Mouse (Mus musculus): ENCODE measurements around the gene Alg12. TPM values are rescaled to one million over a fixed set of nuclear protein-coding genes. Genes with fewer than 3 reads are reported as not detected.

Gene Alg12
- polyA plus RNA-seq, 1 experiment from 2014 or later = 8.8 TPM

- Histone ChIP-seq H3K27me3 (replicated peaks; ENCODE audit: control insufficient read depth, insufficient read depth, low read length) (no peaks in the 10 kb centered on the region), H3K36me3 (ENCODE audit: control insufficient read depth, insufficient read depth, low read length) (peaks cover 32% of the 10 kb centered on the region), H3K9ac (ENCODE audit: low read length) (no peak overlapping the region; the same call in 1 of the 2 replicates), H3K4me1 (ENCODE audit: control insufficient read depth, insufficient read depth, low read length) (no peaks in the 10 kb centered on the region), H3K9me3 (replicated peaks; ENCODE audit: control insufficient read depth, low read length) (no peaks in the 10 kb centered on the region), H3K27ac (ENCODE audit: low read depth, low read length) (no peak overlapping the region), H3K4me2 (ENCODE audit: low read length) (no peak overlapping the region), H3K4me3 (ENCODE audit: low read depth, low read length) (no peak overlapping the region)
- peak; percentile 91 for DNase-seq (ENCODE audit: low spot score)
- peak; percentile 96 for ATAC-seq
- WGBS = 53% methylated on average over 17 of the region's 17 CpGs
Observed at GRCm38 (mm10) chr15:88828800-88829705, 9.9 kb upstream of the Alg12 start.

GRCm38 (mm10) chr15:88827991-88828799 is 9.1 kb upstream of the Alg12 start:
- Histone ChIP-seq H3K27ac (ENCODE audit: low read depth, low read length) (no peak overlapping the region), H3K4me1 (ENCODE audit: control insufficient read depth, insufficient read depth, low read length) (no peaks in the 10 kb centered on the region), H3K4me3 (ENCODE audit: low read depth, low read length) (no peak overlapping the region), H3K27me3 (replicated peaks; ENCODE audit: control insufficient read depth, insufficient read depth, low read length) (no peaks in the 10 kb centered on the region), H3K9ac (ENCODE audit: low read length) (no peak overlapping the region), H3K4me2 (ENCODE audit: low read length) (no peak overlapping the region), H3K36me3 (ENCODE audit: control insufficient read depth, insufficient read depth, low read length) (peaks cover 41% of the 10 kb centered on the region), H3K9me3 (replicated peaks; ENCODE audit: control insufficient read depth, low read length) (no peaks in the 10 kb centered on the region)
- 26% methylated on average over 9 of the region's 9 CpGs for WGBS
- ATAC-seq (peak; percentile 60), DNase-seq (ENCODE audit: low spot score) (no peak)

- Histone ChIP-seq H3K9me3 (replicated peaks; ENCODE audit: control insufficient read depth, low read length) (no peaks in the 10 kb centered on the region), H3K9ac (ENCODE audit: low read length) (no peak overlapping the region), H3K4me2 (ENCODE audit: low read length) (no peak overlapping the region), H3K4me3 (ENCODE audit: low read depth, low read length) (no peak overlapping the region), H3K36me3 (ENCODE audit: control insufficient read depth, insufficient read depth, low read length) (peaks cover 48% of the 10 kb centered on the region), H3K27ac (ENCODE audit: low read depth, low read length) (no peak overlapping the region), H3K4me1 (ENCODE audit: control insufficient read depth, insufficient read depth, low read length) (no peaks in the 10 kb centered on the region), H3K27me3 (replicated peaks; ENCODE audit: control insufficient read depth, insufficient read depth, low read length) (no peaks in the 10 kb centered on the region)
- WGBS = 88% methylated on average over 6 of the region's 6 CpGs
- ATAC-seq = no peak
- no peak for DNase-seq (ENCODE audit: low spot score)
Observed at GRCm38 (mm10) chr15:88827466-88827865, 8.3 kb upstream of the Alg12 start.

DNA sequence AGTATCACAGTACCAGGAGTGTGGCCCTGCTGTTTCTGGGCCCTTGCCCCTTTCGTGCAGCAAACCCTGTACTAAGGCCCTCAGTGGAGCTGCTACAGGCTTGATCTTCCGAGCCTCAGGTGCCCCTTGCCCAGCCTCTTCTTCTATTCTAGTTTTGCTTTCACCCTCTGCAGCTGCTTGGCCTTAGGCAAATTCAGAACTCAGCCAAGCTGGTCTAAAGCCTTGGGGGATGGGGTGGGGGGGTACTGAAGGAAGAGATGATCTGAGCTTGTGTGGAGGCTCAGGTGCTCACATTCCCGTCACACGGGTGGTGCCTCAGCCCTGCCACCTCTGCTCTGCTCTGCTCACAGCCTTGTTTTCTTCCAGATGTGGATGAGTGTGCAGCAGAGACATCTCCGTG is 4.3 kb upstream of the Alg12 start:
- Histone ChIP-seq H3K4me2 (ENCODE audit: low read length) (no peak overlapping the region), H3K27me3 (replicated peaks; ENCODE audit: control insufficient read depth, insufficient read depth, low read length) (no peaks in the 10 kb centered on the region), H3K36me3 (ENCODE audit: control insufficient read depth, insufficient read depth, low read length) (peaks cover 56% of the 10 kb centered on the region), H3K27ac (ENCODE audit: low read depth, low read length) (no peak overlapping the region), H3K4me1 (ENCODE audit: control insufficient read depth, insufficient read depth, low read length) (peaks cover 11% of the 10 kb centered on the region), H3K9ac (ENCODE audit: low read length) (no peak overlapping the region), H3K9me3 (replicated peaks; ENCODE audit: control insufficient read depth, low read length) (no peaks in the 10 kb centered on the region), H3K4me3 (ENCODE audit: low read depth, low read length) (no peak overlapping the region)
- WGBS = 91% methylated on average over 5 of the region's 5 CpGs
- DNase-seq (ENCODE audit: low spot score) = no peak
- no peak for ATAC-seq

DNA sequence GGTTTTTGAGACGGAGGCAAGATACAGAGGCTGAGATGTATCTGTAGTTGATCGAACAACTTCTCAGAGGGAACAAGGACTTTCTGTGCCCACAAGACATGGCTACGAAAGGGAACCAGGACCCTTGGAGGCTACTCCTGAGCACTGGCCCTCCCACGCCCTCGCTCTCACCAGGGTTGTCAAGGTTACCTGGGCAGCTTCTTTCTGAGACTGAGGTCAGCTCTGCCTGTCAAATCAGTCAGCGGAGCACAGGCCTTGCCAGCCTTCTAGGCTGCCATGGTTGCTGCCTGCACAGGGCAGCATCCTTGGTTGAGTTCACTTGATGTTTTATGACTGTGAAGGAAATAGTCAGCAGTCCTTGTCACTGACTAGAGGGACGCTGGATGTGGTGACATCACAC is 3.4 kb upstream of the Alg12 start:
- WGBS = 93% methylated on average over 7 of the region's 7 CpGs
- H3K36me3 ChIP-seq (ENCODE audit: control insufficient read depth, insufficient read depth, low read length) = peaks cover 56% of the 10 kb centered on the region

DNA sequence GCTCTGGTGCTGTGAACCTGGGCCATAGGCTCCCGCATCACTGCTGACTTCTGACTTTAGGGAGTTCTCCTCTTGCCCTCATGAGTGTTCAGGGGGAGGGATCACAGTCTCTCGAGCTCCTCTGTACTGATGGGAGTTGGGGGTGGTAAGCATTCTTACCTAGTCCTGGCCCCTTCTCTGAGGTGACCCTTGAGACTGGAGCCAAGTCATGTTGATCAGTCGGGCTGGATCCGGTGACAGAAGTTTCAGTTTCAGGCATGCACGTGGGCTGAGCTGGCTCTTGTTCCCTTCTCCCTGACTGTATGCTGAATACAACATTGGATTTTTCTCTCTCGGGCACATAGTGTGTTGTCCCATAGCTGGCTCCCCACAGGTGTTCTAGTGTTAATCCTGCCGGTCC is 2.3 kb upstream of the Alg12 start:
- Histone ChIP-seq H3K9ac (ENCODE audit: low read length) (no peak overlapping the region), H3K9me3 (replicated peaks; ENCODE audit: control insufficient read depth, low read length) (no peaks in the 10 kb centered on the region), H3K27me3 (replicated peaks; ENCODE audit: control insufficient read depth, insufficient read depth, low read length) (no peaks in the 10 kb centered on the region), H3K36me3 (ENCODE audit: control insufficient read depth, insufficient read depth, low read length) (peaks cover 48% of the 10 kb centered on the region), H3K4me3 (ENCODE audit: low read depth, low read length) (no peak overlapping the region), H3K27ac (ENCODE audit: low read depth, low read length) (no peak overlapping the region), H3K4me1 (ENCODE audit: control insufficient read depth, insufficient read depth, low read length) (peaks cover 12% of the 10 kb centered on the region), H3K4me2 (ENCODE audit: low read length) (no peak overlapping the region)
- whole genome bisulfite sequencing = 90% methylated on average over 7 of the region's 7 CpGs
- no peak for ATAC-seq
- no peak for DNase-seq (ENCODE audit: low spot score)

More for the DNA sequence above, 3.4 kb upstream of the Alg12 start:
- Histone ChIP-seq H3K4me2 (ENCODE audit: low read length) (no peak overlapping the region), H3K9me3 (replicated peaks; ENCODE audit: control insufficient read depth, low read length) (no peaks in the 10 kb centered on the region), H3K27me3 (replicated peaks; ENCODE audit: control insufficient read depth, insufficient read depth, low read length) (no peaks in the 10 kb centered on the region), H3K4me3 (ENCODE audit: low read depth, low read length) (no peak overlapping the region), H3K27ac (ENCODE audit: low read depth, low read length) (no peak overlapping the region), H3K4me1 (ENCODE audit: control insufficient read depth, insufficient read depth, low read length) (peaks cover 12% of the 10 kb centered on the region), H3K9ac (ENCODE audit: low read length) (no peak overlapping the region)
- ATAC-seq = no peak
- no peak for DNase-seq (ENCODE audit: low spot score)

DNA sequence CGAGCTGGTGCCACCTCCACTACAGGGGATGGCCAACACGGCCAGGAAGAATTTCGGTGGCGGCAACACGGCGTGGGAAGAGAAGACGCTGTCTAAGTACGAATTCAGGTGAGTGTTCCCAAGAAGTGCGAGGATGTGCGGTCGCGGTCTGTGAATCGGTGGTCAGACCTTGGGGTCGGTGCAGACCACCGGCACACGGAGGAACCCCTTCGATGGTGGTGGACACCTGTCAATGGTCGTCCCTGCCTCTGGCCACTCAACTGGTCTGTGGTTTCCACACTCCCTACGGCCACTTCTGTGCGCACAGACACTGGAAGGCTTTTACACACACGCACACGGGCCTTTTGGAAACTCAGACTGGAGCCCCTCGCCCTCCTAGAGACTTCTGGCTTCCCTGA is 787 bp upstream of the Alg12 start:
- DNase-seq (ENCODE audit: low spot score) = no peak
- peak overlapping the region; percentile 86 for H3K4me2 ChIP-seq (ENCODE audit: low read length)
- H3K9ac ChIP-seq (ENCODE audit: low read length) = peak overlapping the region; percentile 83
- H3K36me3 ChIP-seq (ENCODE audit: control insufficient read depth, insufficient read depth, low read length) = peaks cover 44% of the 10 kb centered on the region
- H3K4me1 ChIP-seq (ENCODE audit: control insufficient read depth, insufficient read depth, low read length) = peaks cover 12% of the 10 kb centered on the region
- no peaks in the 10 kb centered on the region for H3K27me3 ChIP-seq (replicated peaks; ENCODE audit: control insufficient read depth, insufficient read depth, low read length)
- no peak for ATAC-seq
- under 1% methylated on average over 23 of the region's 23 CpGs for WGBS
- no peak overlapping the region for H3K27ac ChIP-seq (ENCODE audit: low read depth, low read length)
- no peaks in the 10 kb centered on the region for H3K9me3 ChIP-seq (replicated peaks; ENCODE audit: control insufficient read depth, low read length)
- peak overlapping the region; percentile 81 for H3K4me3 ChIP-seq (ENCODE audit: low read depth, low read length)

DNA sequence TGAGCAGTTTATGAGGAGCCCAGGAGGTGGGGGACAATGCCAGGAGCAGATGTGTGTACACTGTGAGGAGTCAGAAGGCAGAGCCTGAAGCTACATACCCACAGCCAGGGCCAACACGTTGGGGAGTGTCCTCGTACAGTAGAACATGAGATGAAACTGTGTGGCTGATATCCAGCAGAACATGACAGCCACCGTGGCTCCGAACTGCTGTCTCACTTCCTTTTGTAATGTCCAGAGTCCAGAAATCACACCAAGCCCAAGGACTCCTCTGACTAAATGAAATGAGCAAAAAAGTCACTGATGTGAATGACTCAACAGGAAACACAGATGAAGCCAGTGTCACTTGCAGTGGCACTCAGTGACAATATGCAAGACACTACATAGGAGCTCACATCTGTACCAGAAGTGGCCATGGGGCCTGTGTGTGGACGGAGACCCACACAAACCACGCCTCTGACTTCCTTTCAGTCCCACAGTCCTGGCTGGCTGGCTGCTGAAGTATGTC is 3.9 kb downstream of the Alg12 start:
- Histone ChIP-seq H3K4me3 (ENCODE audit: low read depth, low read length) (no peak overlapping the region), H3K27ac (ENCODE audit: low read depth, low read length) (no peak overlapping the region), H3K27me3 (replicated peaks; ENCODE audit: control insufficient read depth, insufficient read depth, low read length) (no peaks in the 10 kb centered on the region), H3K9me3 (replicated peaks; ENCODE audit: control insufficient read depth, low read length) (no peaks in the 10 kb centered on the region), H3K9ac (ENCODE audit: low read length) (no peak overlapping the region), H3K36me3 (ENCODE audit: control insufficient read depth, insufficient read depth, low read length) (peaks cover 45% of the 10 kb centered on the region), H3K4me1 (ENCODE audit: control insufficient read depth, insufficient read depth, low read length) (peaks cover 5% of the 10 kb centered on the region), H3K4me2 (ENCODE audit: low read length) (no peak overlapping the region)
- 93% methylated on average over 6 of the region's 6 CpGs for WGBS
- DNase-seq (ENCODE audit: low spot score) = no peak
- no peak for ATAC-seq

All from forebrain, embryonic 14.5 days (tissue).